Mouse (Mus musculus): ENCODE measurements around the gene Olfr1335. TPM values are rescaled to one million over a fixed set of nuclear protein-coding genes. Genes with fewer than 3 reads are reported as not detected.

The Olfr1335 gene
- polyA plus RNA-seq (2014; fragmentation: Illumina TruSeq; extraction: RNeasy Lipid Tissue Mini Kit (QIAGEN cat#74804)), result not detected

GRCm38 (mm10) chr4:118809844-118810243 lies at the start of gene Olfr1335:
TSS of gene Olfr1335 (minus strand) at chr4:118809944.

GRCm38 (mm10) chr4:118836179-118836578 lies 26.4 kb upstream of the Olfr1335 start, which contains the start of gene Olfr1333:
TSS of gene Olfr1333 (minus strand) at chr4:118836279.

GRCm38 (mm10) chr4:118782486-118782885 lies 27.3 kb downstream of the Olfr1335 start, which contains the start of gene Olfr1337:
TSS of gene Olfr1337 (minus strand) at chr4:118782586.

Other genes starting within 250 kb of the Olfr1335 start
- gene Cfap57, start 189.2 kb downstream of the Olfr1335 start, polyA plus RNA-seq (2014; fragmentation: Illumina TruSeq; extraction: RNeasy Lipid Tissue Mini Kit (QIAGEN cat#74804)), result 2.1 TPM
- gene Ebna1bp2, start 189.1 kb downstream of the Olfr1335 start, polyA plus RNA-seq (2014; fragmentation: Illumina TruSeq; extraction: RNeasy Lipid Tissue Mini Kit (QIAGEN cat#74804)), result 19.5 TPM
- not detected for gene Olfr62, start 151.0 kb downstream of the Olfr1335 start, polyA plus RNA-seq (2014; fragmentation: Illumina TruSeq; extraction: RNeasy Lipid Tissue Mini Kit (QIAGEN cat#74804))
- gene Olfr1342, start 117.2 kb downstream of the Olfr1335 start, polyA plus RNA-seq (2014; fragmentation: Illumina TruSeq; extraction: RNeasy Lipid Tissue Mini Kit (QIAGEN cat#74804)), result not detected
- not detected for gene Olfr1341, start 106.4 kb downstream of the Olfr1335 start, polyA plus RNA-seq (2014; fragmentation: Illumina TruSeq; extraction: RNeasy Lipid Tissue Mini Kit (QIAGEN cat#74804))
- gene Olfr1340, start 89.8 kb downstream of the Olfr1335 start, polyA plus RNA-seq (2014; fragmentation: Illumina TruSeq; extraction: RNeasy Lipid Tissue Mini Kit (QIAGEN cat#74804)), result not detected
- not detected for gene Olfr1339, start 77.8 kb downstream of the Olfr1335 start, polyA plus RNA-seq (2014; fragmentation: Illumina TruSeq; extraction: RNeasy Lipid Tissue Mini Kit (QIAGEN cat#74804))
- gene Olfr1338, start 51.2 kb downstream of the Olfr1335 start, polyA plus RNA-seq (2014; fragmentation: Illumina TruSeq; extraction: RNeasy Lipid Tissue Mini Kit (QIAGEN cat#74804)), result not detected
- gene Olfr1337, start 27.4 kb downstream of the Olfr1335 start, polyA plus RNA-seq (2014; fragmentation: Illumina TruSeq; extraction: RNeasy Lipid Tissue Mini Kit (QIAGEN cat#74804)), result not detected
- not detected for gene Olfr1333, start 26.3 kb upstream of the Olfr1335 start, polyA plus RNA-seq (2014; fragmentation: Illumina TruSeq; extraction: RNeasy Lipid Tissue Mini Kit (QIAGEN cat#74804))
- gene Olfr1331, start 54.7 kb upstream of the Olfr1335 start, polyA plus RNA-seq (2014; fragmentation: Illumina TruSeq; extraction: RNeasy Lipid Tissue Mini Kit (QIAGEN cat#74804)), result not detected
- not detected for gene Olfr1330, start 78.7 kb upstream of the Olfr1335 start, polyA plus RNA-seq (2014; fragmentation: Illumina TruSeq; extraction: RNeasy Lipid Tissue Mini Kit (QIAGEN cat#74804))
- not detected for gene Olfr1329, start 107.5 kb upstream of the Olfr1335 start, polyA plus RNA-seq (2014; fragmentation: Illumina TruSeq; extraction: RNeasy Lipid Tissue Mini Kit (QIAGEN cat#74804))
- gene Olfr1328, start 128.7 kb upstream of the Olfr1335 start, polyA plus RNA-seq (2014; fragmentation: Illumina TruSeq; extraction: RNeasy Lipid Tissue Mini Kit (QIAGEN cat#74804)), result not detected
- 0.43 TPM for gene Lao1, start 151.6 kb upstream of the Olfr1335 start, polyA plus RNA-seq (2014; fragmentation: Illumina TruSeq; extraction: RNeasy Lipid Tissue Mini Kit (QIAGEN cat#74804))